Mouse (Mus musculus) megakaryocyte, embryonic 14.5 days (primary cell): Measurements from ENCODE around the gene Tsen2. TPM values are rescaled to one million over a fixed set of nuclear protein-coding genes. Genes with fewer than 3 reads are reported as not detected.
A peak's percentile ranks its signal among the peaks of the same experiment; 100 is the strongest.

Source experiments
- H3K27me3 ChIP-seq: replicated peaks from 2 replicates; pipeline ENCODE3; 2012; ENCODE audit warnings: inconsistent platforms
- H3K36me3 ChIP-seq: replicated peaks from 2 replicates; pipeline ENCODE3; 2012; ENCODE audit warnings: low read length, inconsistent platforms, mixed read lengths
- H3K4me1 ChIP-seq: 2 replicates; pipeline ENCODE4 v1.6.1; 2012; ENCODE audit warnings: inconsistent platforms
- H3K4me3 ChIP-seq: replicated peaks from 2 replicates; pipeline ENCODE3; 2012; ENCODE audit warnings: moderate library complexity, mild to moderate bottlenecking, inconsistent platforms
- H3K9me3 ChIP-seq: 2 replicates; pipeline ENCODE4 v1.6.1; 2012; ENCODE audit warnings: inconsistent platforms
- FLI1 ChIP-seq: IDR thresholded peaks from 2 replicates; pipeline ENCODE4 v1.6.1; 2012; ENCODE audit warnings: low read length, inconsistent platforms, mixed read lengths
- GATA1 ChIP-seq: IDR thresholded peaks from 3 replicates; pipeline ENCODE4 v1.6.1; 2012; ENCODE audit warnings: mixed read lengths, low read length, inconsistent platforms, borderline replicate concordance
- polyA plus RNA-seq: library from polyadenylated mRNA; stranded (reverse); fragments of >175 nt; gene quantifications from 2 replicates; pipeline ENCODE4 v1.2.3, GENCODE M21; 2012; ENCODE audit warnings: low replicate concordance; ENCODE audit not compliant: insufficient read depth

Gene Tsen2
- polyA plus RNA-seq, 1 experiment = 5.5 TPM

GRCm38 (mm10) chr6:115619818-115620217 lies 75.4 kb downstream of the Tsen2 start:
- Histone ChIP-seq H3K4me3 (peak overlapping the region; percentile 81), H3K36me3 (peaks cover 98% of the 10 kb centered on the region), H3K4me1 (peaks cover 69% of the 10 kb centered on the region), H3K27me3 (no peaks in the 10 kb centered on the region), H3K9me3 (no peaks in the 10 kb centered on the region)
- TF ChIP-seq FLI1 = no peak
- TF ChIP-seq GATA1 = no peak

GRCm38 (mm10) chr6:115620942-115621341 lies 76.5 kb downstream of the Tsen2 start:
- no peaks in the 10 kb centered on the region for H3K9me3 ChIP-seq
- peaks cover 73% of the 10 kb centered on the region for H3K4me1 ChIP-seq
- no peak for TF ChIP-seq FLI1
- TF ChIP-seq GATA1 = no peak
- H3K27me3 ChIP-seq = no peaks in the 10 kb centered on the region
- H3K4me3 ChIP-seq = no peak overlapping the region
- H3K36me3 ChIP-seq = peaks cover 100% of the 10 kb centered on the region

GRCm38 (mm10) chr6:115626121-115626520 lies 81.7 kb downstream of the Tsen2 start:
- no peak for TF ChIP-seq GATA1
- H3K36me3 ChIP-seq = peaks cover 99% of the 10 kb centered on the region
- H3K9me3 ChIP-seq = no peaks in the 10 kb centered on the region
- no peaks in the 10 kb centered on the region for H3K27me3 ChIP-seq
- no peak overlapping the region for H3K4me3 ChIP-seq
- peaks cover 33% of the 10 kb centered on the region for H3K4me1 ChIP-seq

Other genes starting within 250 kb of the Tsen2 start
- gene Pparg, start 183.7 kb upstream of the Tsen2 start, polyA plus RNA-seq = 0.79 and 4.3 TPM in 2 replicates
- not detected in 2 replicates for gene Mkrn2os, start 47.9 kb downstream of the Tsen2 start, polyA plus RNA-seq
- gene Mkrn2, start 57.2 kb downstream of the Tsen2 start, polyA plus RNA-seq = 3.1 and 4.1 TPM in 2 replicates
- 4.2 and 27.8 TPM in 2 replicates for gene Raf1, start 132.0 kb downstream of the Tsen2 start, polyA plus RNA-seq
- 650 and 2,177 TPM in 2 replicates for gene Tmem40, start 217.7 kb downstream of the Tsen2 start, polyA plus RNA-seq
- 7.0 and 7.1 TPM in 2 replicates for gene Cand2, start 229.9 kb downstream of the Tsen2 start, polyA plus RNA-seq